Mouse (Mus musculus) CH12.LX (cell line): Measurements from ENCODE around the gene Phf11a.
"Not testable (repeated sequence)": the region's sequence is repeated elsewhere in the genome, so short reads cannot be mapped to it uniquely, and the experiment has no call there.

Experiments
- CHD1 ChIP-seq: IDR thresholded peaks from 2 replicates; pipeline ENCODE4 v1.6.1; 2012; ENCODE audit warnings: low read depth, low read length, improper control_type of control experiment, inconsistent platforms
- CTCF ChIP-seq, 2 experiments: IDR thresholded peaks in 1 of 2; conservative IDR thresholded peaks in 1 of 2; 2 replicates each; pipeline ENCODE4 v1.5.1; 2011 to 2012; ENCODE audit warnings: low read depth in 2 of 2, low read length in 2 of 2, improper control_type of control experiment in 1 of 2, inconsistent platforms in 1 of 2, mild to moderate bottlenecking in 1 of 2, moderate library complexity in 1 of 2
- EP300 ChIP-seq: IDR thresholded peaks from 2 replicates; pipeline ENCODE4 v1.6.1; 2011; ENCODE audit warnings: low read length, improper control_type of control experiment
- HCFC1 ChIP-seq: IDR thresholded peaks from 2 replicates; pipeline ENCODE4 v1.6.1; 2012; ENCODE audit warnings: low read depth, mild to moderate bottlenecking, inconsistent platforms, low read length, improper control_type of control experiment
- POLR2A ChIP-seq: IDR thresholded peaks from 2 replicates; pipeline ENCODE4 v1.6.1; 2011; ENCODE audit warnings: low read depth, mild to moderate bottlenecking, improper control_type of control experiment, low read length
- USF1 ChIP-seq: IDR thresholded peaks from 2 replicates; pipeline ENCODE4 v1.6.1; 2014; ENCODE audit warnings: low read depth, mild to moderate bottlenecking, inconsistent platforms, low read length, improper control_type of control experiment
- ZMIZ1 ChIP-seq: IDR thresholded peaks from 2 replicates; pipeline ENCODE4 v1.6.1; 2012; ENCODE audit warnings: low read depth, mild to moderate bottlenecking, inconsistent platforms, low read length, improper control_type of control experiment

GRCm38 (mm10) chr14:59341189-59341588, 43.9 kb upstream of the Phf11a start, which contains the start of gene Phf11b:
- TF ChIP-seq CHD1; CTCF (conservative IDR thresholded peaks at IDR 0.05 in 1 of 2, IDR thresholded peaks at IDR 0.05 in 1 of 2; ENCODE audit: low read depth in 2 of 2, low read length in 2 of 2); USF1; HCFC1; ZMIZ1: not testable (repeated sequence)
- peak; percentile 62 for TF ChIP-seq POLR2A
- peak; percentile 85 for TF ChIP-seq EP300
